ENCODE assay signal across 14 mouse cellular contexts in genomic region chr17:3022245-3022935, GRCm38 (mm10).
DNase-seq lines count a peak whose midpoint lies in the region; ATAC-seq and TF ChIP-seq lines count a peak whose summit lies in the region.
"Had no signal": no experiment of that assay in that cellular context is flagged by ENCODE, and none has a peak within 500 bp of the region (broad histone marks: within the 10 kb centered on the region; RNA-seq: fewer than 3 reads in every experiment).

No protein-coding gene starts in this region.

- no peaks in the 10 kb centered on the region for H3K27me3 ChIP-seq in forebrain, embryonic 13.5 days
- H3K27me3 ChIP-seq in forebrain, postnatal 0 days (ENCODE audit: insufficient read depth, low read length), result no peaks in the 10 kb centered on the region
- no peaks in the 10 kb centered on the region for H3K27me3 ChIP-seq in midbrain, postnatal 0 days (ENCODE audit: insufficient read depth, low read length)
- H3K27me3 ChIP-seq in midbrain, embryonic 15.5 days (replicated peaks), result no peaks in the 10 kb centered on the region
- H3K27me3 ChIP-seq: midbrain, embryonic 12.5 days; neural tube, embryonic 13.5 days had no signal

- H3K4me2 ChIP-seq in forebrain, embryonic 13.5 days, result no peak overlapping the region
- no peak overlapping the region for H3K4me2 ChIP-seq in forebrain, postnatal 0 days (ENCODE audit: low read depth)
- H3K4me2 ChIP-seq in midbrain, postnatal 0 days (ENCODE audit: low read depth, low read length, poor library complexity, severe bottlenecking), result no peak overlapping the region
- H3K4me2 ChIP-seq in midbrain, embryonic 15.5 days, result no peak overlapping the region
- H3K4me2 ChIP-seq: midbrain, embryonic 12.5 days; neural tube, embryonic 13.5 days had no signal

- H3K4me3 ChIP-seq in forebrain, embryonic 13.5 days, result no peak overlapping the region
- no peak overlapping the region for H3K4me3 ChIP-seq in forebrain, postnatal 0 days (ENCODE audit: low read depth, low read length)
- H3K4me3 ChIP-seq in midbrain, postnatal 0 days (ENCODE audit: low read depth, low read length), result no peak overlapping the region
- no peak overlapping the region for H3K4me3 ChIP-seq in midbrain, embryonic 15.5 days
- H3K4me3 ChIP-seq: midbrain, embryonic 12.5 days; neural tube, embryonic 13.5 days had no signal

- peaks cover 76% of the 10 kb centered on the region for H3K9me3 ChIP-seq in forebrain, embryonic 13.5 days (replicated peaks)
- no peaks in the 10 kb centered on the region; the same call in 1 of the 2 replicates for H3K9me3 ChIP-seq in forebrain, postnatal 0 days (ENCODE audit: low read length)
- peaks cover 35% of the 10 kb centered on the region for H3K9me3 ChIP-seq in midbrain, postnatal 0 days (ENCODE audit: low read length)
- H3K9me3 ChIP-seq in midbrain, embryonic 15.5 days, result peaks cover 7% of the 10 kb centered on the region; the same call in 1 of the 2 replicates

- 82% methylated on average over 5 of the region's 5 CpGs for WGBS in forebrain, embryonic 13.5 days
- WGBS in forebrain, postnatal 0 days, result 88% methylated on average over 4 of the region's 5 CpGs
- 87% methylated on average over 5 of the region's 5 CpGs for WGBS in midbrain, postnatal 0 days
- 78% methylated on average over 5 of the region's 5 CpGs for WGBS in midbrain, embryonic 15.5 days

- no peak overlapping the region for H3K27ac ChIP-seq in forebrain, embryonic 13.5 days
- no peak overlapping the region for H3K27ac ChIP-seq in forebrain, postnatal 0 days (ENCODE audit: low read depth, low read length)
- H3K27ac ChIP-seq in midbrain, postnatal 0 days (ENCODE audit: low read depth, low read length), result no peak overlapping the region
- H3K27ac ChIP-seq in midbrain, embryonic 15.5 days, result no peak overlapping the region
- H3K27ac ChIP-seq: midbrain, embryonic 12.5 days; neural tube, embryonic 13.5 days had no signal

- DNase-seq in forebrain, postnatal 0 days, result no peak
- DNase-seq in midbrain, postnatal 0 days (ENCODE audit: low spot score), result no peak
- no peak for DNase-seq in layer of hippocampus, postnatal 14 days (ENCODE audit: low spot score in 2 of 2)
- DNase-seq in gastrocnemius, postnatal 25 days, result no peak
- DNase-seq: kidney, postnatal 25 days; layer of hippocampus, postnatal 36 days; spleen, adult 18-20 months had no signal

- TF ChIP-seq CTCF in forebrain, postnatal 0 days (IDR thresholded peaks at IDR 0.05; ENCODE audit: low read depth), result no peak
- no peak for TF ChIP-seq CTCF in midbrain, postnatal 0 days (IDR thresholded peaks at IDR 0.05)

- peak; percentile 48; the same call in 1 of the 2 replicates for ATAC-seq in forebrain, embryonic 13.5 days
- ATAC-seq in forebrain, postnatal 0 days, result no peak
- 0 out of 2 replicates have a peak, but pooled peaks have one; percentile 59 for ATAC-seq in midbrain, postnatal 0 days (ENCODE audit: low FRiP score)
- no peak for ATAC-seq in midbrain, embryonic 15.5 days (replicated peaks)
- ATAC-seq in common myeloid progenitor, adult 5-6 weeks (replicated peaks; ENCODE audit: low read depth, poor library complexity, severe bottlenecking), result 0 out of 2 replicates have a peak, but pooled peaks have one; percentile 10
- ATAC-seq in megakaryocyte, adult 5-6 weeks (ENCODE audit: poor library complexity, severe bottlenecking), result peak; percentile 15; the same call in 1 of the 2 replicates
- ATAC-seq: inflammation-experienced regulatory T-cells, adult 6 months had no signal

- no peaks in the 10 kb centered on the region for H3K36me3 ChIP-seq in forebrain, embryonic 13.5 days (ENCODE audit: poor library complexity, severe bottlenecking)
- no peaks in the 10 kb centered on the region for H3K36me3 ChIP-seq in forebrain, postnatal 0 days (ENCODE audit: insufficient read depth)
- no peaks in the 10 kb centered on the region for H3K36me3 ChIP-seq in midbrain, postnatal 0 days (ENCODE audit: insufficient read depth, low read length)
- no peaks in the 10 kb centered on the region for H3K36me3 ChIP-seq in midbrain, embryonic 15.5 days (replicated peaks)
- H3K36me3 ChIP-seq: midbrain, embryonic 12.5 days; neural tube, embryonic 13.5 days had no signal

- no peak overlapping the region for H3K9ac ChIP-seq in forebrain, embryonic 13.5 days
- H3K9ac ChIP-seq in forebrain, postnatal 0 days, result no peak overlapping the region
- no peak overlapping the region for H3K9ac ChIP-seq in midbrain, postnatal 0 days (replicated peaks; ENCODE audit: low read length, poor library complexity, severe bottlenecking)
- no peak overlapping the region for H3K9ac ChIP-seq in midbrain, embryonic 15.5 days
- H3K9ac ChIP-seq: midbrain, embryonic 12.5 days; neural tube, embryonic 13.5 days had no signal

- H3K4me1 ChIP-seq in forebrain, embryonic 13.5 days, result no peaks in the 10 kb centered on the region
- no peaks in the 10 kb centered on the region for H3K4me1 ChIP-seq in forebrain, postnatal 0 days (ENCODE audit: insufficient read depth)
- H3K4me1 ChIP-seq in midbrain, postnatal 0 days (ENCODE audit: insufficient read depth, low read length), result no peaks in the 10 kb centered on the region
- H3K4me1 ChIP-seq in midbrain, embryonic 15.5 days, result no peaks in the 10 kb centered on the region
- H3K4me1 ChIP-seq: midbrain, embryonic 12.5 days; neural tube, embryonic 13.5 days had no signal

Comparison
In these comparisons a context has a peak if more than half of its experiments do, and no peak if none do; other contexts are left out.
1. ATAC-seq: peak in forebrain, embryonic 13.5 days (single experiment), midbrain, postnatal 0 days (single experiment), common myeloid progenitor, adult 5-6 weeks (single experiment) and megakaryocyte, adult 5-6 weeks (single experiment); none in forebrain, postnatal 0 days (single experiment) and midbrain, embryonic 15.5 days (single experiment).